Mouse (Mus musculus): ENCODE measurements at regions not wholly inside any gene's neighbourhood (a gene's known extent, or its start where the extent isn't known, plus 50 kb on each side); places are given as distances from the start of the nearest gene placed in this dataset.
"Not testable (repeated sequence)": the region's sequence is repeated elsewhere in the genome, so short reads cannot be mapped to it uniquely, and the experiment has no call there.

- DNase-seq (ENCODE audit: low read depth, low spot score): peak; percentile 0
Measured at GRCm38 (mm10) chr12:21784403-21784802, 367.0 kb upstream of the Ywhaq start.

GRCm38 (mm10) chr12:21778717-21779116 lies 361.3 kb upstream of the Ywhaq start:
- DNase-seq (ENCODE audit: low read depth, low spot score): not testable (repeated sequence)

GRCm38 (mm10) chr12:21778308-21778707 lies 360.9 kb upstream of the Ywhaq start:
- DNase-seq (ENCODE audit: low read depth, low spot score): not testable (repeated sequence)

- not testable (repeated sequence) for DNase-seq (ENCODE audit: low read depth, low spot score)
Measured at GRCm38 (mm10) chr12:21767717-21768116, 350.3 kb upstream of the Ywhaq start.

Measured in brain, adult 2 months (tissue).